Mouse (Mus musculus): ENCODE results near the gene Olfr473.
"Not testable (repeated sequence)": the region's sequence is repeated elsewhere in the genome, so short reads cannot be mapped to it uniquely, and the experiment has no call there.

Gene Olfr473

GRCm38 (mm10) chr7:107930146-107930545 lies at the start of gene Olfr473:
Gene Olfr473, plus strand, starts transcription at chr7:107930446.
- no peak for DNase-seq (ENCODE audit: low spot score)

GRCm38 (mm10) chr7:107897602-107898001 lies 32.6 kb upstream of the Olfr473 start, which contains the start of gene Olfr472:
Gene Olfr472, plus strand, starts transcription at chr7:107897902.
- no peak for DNase-seq (ENCODE audit: low spot score)

GRCm38 (mm10) chr7:107952539-107952938 lies 22.3 kb downstream of the Olfr473 start:
- DNase-seq (ENCODE audit: low spot score), result not testable (repeated sequence)

DNA sequence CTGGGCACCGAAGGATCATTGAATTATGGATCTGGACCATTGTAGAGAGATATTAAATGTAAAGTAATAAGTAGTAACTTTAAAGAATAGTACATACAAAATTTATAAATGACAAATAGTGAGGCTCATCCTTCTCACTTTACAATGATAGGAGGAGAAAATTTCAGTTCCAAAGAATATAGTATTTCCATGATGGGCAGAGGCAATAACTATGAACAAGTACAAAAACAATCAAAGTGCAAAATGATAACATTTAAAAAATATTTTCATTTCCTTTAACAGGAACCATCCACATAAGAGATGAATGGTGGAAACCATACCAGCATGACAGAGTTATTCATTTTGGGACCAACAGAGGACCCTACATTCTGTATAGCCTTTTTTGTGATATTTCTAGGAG lies 24.1 kb downstream of the Olfr473 start, which contains the start of gene Olfr474:
Gene Olfr474, plus strand, starts transcription at position 301 of the 400 bp plus-strand sequence.
- no peak for DNase-seq (ENCODE audit: low spot score)

- no peak for DNase-seq (ENCODE audit: low spot score)
Measured at GRCm38 (mm10) chr7:107964503-107964902, 34.3 kb downstream of the Olfr473 start, which contains the start of gene Olfr476. Gene Olfr476, plus strand, starts transcription at chr7:107964803.
